Mouse (Mus musculus): ENCODE measurements around the gene Tmem186.

The Tmem186 gene

GRCm38 (mm10) chr16:8637217-8638051 lies at the start of gene Tmem186, which contains the start of gene Pmm2:
Tmem186 (minus strand) TSS chr16:8637712.
Pmm2 (plus strand) TSS chr16:8637674.
- DNase-seq (ENCODE audit: low spot score), result peak; percentile 94

GRCm38 (mm10) chr16:8686871-8687535 lies 49.5 kb upstream of the Tmem186 start:
- DNase-seq (ENCODE audit: low spot score), result no peak

GRCm38 (mm10) chr16:8686121-8686870 lies 48.8 kb upstream of the Tmem186 start:
- peak; percentile 83 for DNase-seq (ENCODE audit: low spot score)

GRCm38 (mm10) chr16:8685087-8685486 lies 47.6 kb upstream of the Tmem186 start:
- DNase-seq (ENCODE audit: low spot score), result no peak

- DNase-seq (ENCODE audit: low spot score), result no peak
Measured at GRCm38 (mm10) chr16:8680470-8680869, 43.0 kb upstream of the Tmem186 start, which contains the start of gene Gm5767. Gm5767 (plus strand) TSS chr16:8680770.

- DNase-seq (ENCODE audit: low spot score), result no peak
Measured at GRCm38 (mm10) chr16:8679780-8680179, 42.3 kb upstream of the Tmem186 start.

GRCm38 (mm10) chr16:8678676-8679075 lies 41.2 kb upstream of the Tmem186 start:
- no peak for DNase-seq (ENCODE audit: low spot score)

GRCm38 (mm10) chr16:8678035-8678434 lies 40.5 kb upstream of the Tmem186 start:
- no peak for DNase-seq (ENCODE audit: low spot score)

- peak; percentile 82 for DNase-seq (ENCODE audit: low spot score)
Measured at GRCm38 (mm10) chr16:8676800-8677199, 39.3 kb upstream of the Tmem186 start.

GRCm38 (mm10) chr16:8676228-8676627 lies 38.7 kb upstream of the Tmem186 start:
- no peak for DNase-seq (ENCODE audit: low spot score)

GRCm38 (mm10) chr16:8675559-8675958 lies 38.0 kb upstream of the Tmem186 start:
- DNase-seq (ENCODE audit: low spot score), result no peak

- DNase-seq (ENCODE audit: low spot score), result peak; percentile 87
Measured at GRCm38 (mm10) chr16:8674165-8674564, 36.7 kb upstream of the Tmem186 start.

GRCm38 (mm10) chr16:8673343-8673742 lies 35.8 kb upstream of the Tmem186 start:
- DNase-seq (ENCODE audit: low spot score), result no peak

- DNase-seq (ENCODE audit: low spot score), result no peak
Measured at GRCm38 (mm10) chr16:8672811-8673210, 35.3 kb upstream of the Tmem186 start.

GRCm38 (mm10) chr16:8672350-8672687 lies 34.8 kb upstream of the Tmem186 start:
- DNase-seq (ENCODE audit: low spot score), result no peak

GRCm38 (mm10) chr16:8671551-8672349 lies 34.2 kb upstream of the Tmem186 start, which contains the start of gene Carhsp1:
Carhsp1 (minus strand) TSS chr16:8672155.
- DNase-seq (ENCODE audit: low spot score), result peak; percentile 96

- peak; percentile 76 for DNase-seq (ENCODE audit: low spot score)
Measured at GRCm38 (mm10) chr16:8670041-8671035, 32.8 kb upstream of the Tmem186 start.

- DNase-seq (ENCODE audit: low spot score), result peak; percentile 44
Measured at GRCm38 (mm10) chr16:8669432-8669831, 31.9 kb upstream of the Tmem186 start.

- DNase-seq (ENCODE audit: low spot score), result no peak
Measured at GRCm38 (mm10) chr16:8668386-8668785, 30.9 kb upstream of the Tmem186 start.

- no peak for DNase-seq (ENCODE audit: low spot score)
Measured at GRCm38 (mm10) chr16:8667814-8668213, 30.3 kb upstream of the Tmem186 start.
